Mouse (Mus musculus) liver, postnatal 0 days (tissue): ENCODE measurements around the gene Ptch2. TPM values are rescaled to one million over a fixed set of nuclear protein-coding genes. Genes with fewer than 3 reads are reported as not detected.
A peak's percentile ranks its signal among the peaks of the same experiment; 100 is the strongest.

Experiments
- ATAC-seq: fragments of 200-750 bp; cut with Nextera tagmentation; 2 replicates; pipeline ENCODE4 v1.8.0; 2017; ENCODE audit warnings: mild to moderate bottlenecking, moderate library complexity
- DNase-seq: peaks from one replicate; pipeline ENCODE4 v3.0.0-alpha.2; 2016
- H3K27ac ChIP-seq: fragments of 300-500 bp; sonication (generic); 2 replicates; pipeline ENCODE4 v1.5.1; 2014; ENCODE audit warnings: antibody characterized with exemption, moderate library complexity, mild to moderate bottlenecking, low read depth
- H3K27me3 ChIP-seq: fragments of 300-500 bp; sonication (generic); 2 replicates; pipeline ENCODE4 v1.6.1; 2014; ENCODE audit warnings: low read length, control low read depth, mixed read lengths; ENCODE audit not compliant: insufficient read depth
- H3K36me3 ChIP-seq: fragments of 300-500 bp; sonication (generic); replicated peaks from 2 replicates; pipeline ENCODE4 v1.6.1; 2014; ENCODE audit warnings: mild to moderate bottlenecking, control low read depth, low read length, moderate library complexity, mixed read lengths; ENCODE audit not compliant: insufficient read depth
- H3K4me1 ChIP-seq: fragments of 300-500 bp; sonication (generic); 2 replicates; pipeline ENCODE4 v1.6.1; 2014; ENCODE audit warnings: antibody characterized with exemption, mild to moderate bottlenecking, control low read depth; ENCODE audit not compliant: insufficient read depth
- H3K4me2 ChIP-seq: fragments of 300-500 bp; sonication (generic); 2 replicates; pipeline ENCODE4 v1.6.1; 2014; ENCODE audit warnings: low read depth, mild to moderate bottlenecking, low read length, moderate library complexity, mixed read lengths
- H3K4me3 ChIP-seq: fragments of 300-500 bp; sonication (generic); 2 replicates; pipeline ENCODE4 v1.5.1; 2014; ENCODE audit warnings: low read depth, low read length
- H3K9ac ChIP-seq: fragments of 300-500 bp; sonication (generic); replicated peaks from 2 replicates; pipeline ENCODE4 v1.6.1; 2014; ENCODE audit warnings: mild to moderate bottlenecking, moderate library complexity
- H3K9me3 ChIP-seq: fragments of 300-500 bp; sonication (generic); 2 replicates; pipeline ENCODE4 v1.6.1; 2016; ENCODE audit warnings: mild to moderate bottlenecking, control low read depth, low read length, mixed read lengths
- CTCF ChIP-seq: sonication (generic); IDR thresholded peaks from 2 replicates; pipeline ENCODE4 v1.5.1; 2016; ENCODE audit warnings: antibody characterized with exemption, low read depth
- EP300 ChIP-seq: IDR thresholded peaks from 2 replicates; pipeline ENCODE4 v1.6.1; 2016; ENCODE audit warnings: antibody characterized with exemption, low read depth, mild to moderate bottlenecking
- WGBS: fragments of 180-500 bp; shearing (Covaris S2); extraction: QIAGEN DNeasy Blood & Tissue Kit; methylation state at CpG from one replicate; pipeline ENCODE4 v1.1.7; 2014; ENCODE audit not compliant: insufficient replicate concordance; 5-methylcytosine and 5-hydroxymethylcytosine counted together
- polyA plus RNA-seq: library from polyadenylated mRNA; unstranded; fragments of >200 nt; fragmentation: Nextera tagmentation; extraction: Ambion mirVana; gene quantifications from 2 replicates; pipeline ENCODE4 v1.2.1, GENCODE M21; 2015

The Ptch2 gene
- polyA plus RNA-seq, 1 experiment from 2014 or later = 0.52 TPM

DNA sequence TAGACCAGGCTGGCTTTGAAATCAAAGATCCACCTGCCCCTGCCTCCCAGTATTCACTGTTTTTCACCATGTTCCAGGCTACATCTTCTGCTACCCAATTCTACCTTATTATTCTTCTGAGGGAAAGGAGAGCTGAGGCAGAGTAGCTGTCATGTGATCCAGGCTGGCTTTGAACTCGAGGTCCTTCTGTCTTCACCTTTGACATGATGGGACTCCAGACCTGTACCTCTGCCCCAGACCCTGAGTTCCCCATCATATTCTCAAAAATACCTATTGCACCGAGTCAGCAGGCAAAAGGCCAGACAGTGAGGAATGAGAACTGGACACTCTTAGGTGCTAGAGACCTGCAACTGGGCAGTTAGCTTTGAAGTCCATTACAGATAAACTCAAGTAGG, 38.7 kb downstream of the Ptch2 start:
- ATAC-seq = no peak
- no peak for DNase-seq
- H3K4me2 ChIP-seq = peak overlapping the region; percentile 98
- peaks cover 17% of the 10 kb centered on the region for H3K27me3 ChIP-seq
- peaks cover 10% of the 10 kb centered on the region for H3K36me3 ChIP-seq
- no peak overlapping the region for H3K4me3 ChIP-seq
- peak overlapping the region; percentile 85 for H3K27ac ChIP-seq
- no peak for TF ChIP-seq EP300
- TF ChIP-seq CTCF = no peak
- H3K4me1 ChIP-seq = peaks cover 30% of the 10 kb centered on the region
- H3K9ac ChIP-seq = peak overlapping the region; percentile 88
- WGBS = 35% methylated on average over 2 of the region's 2 CpGs
- no peaks in the 10 kb centered on the region for H3K9me3 ChIP-seq

DNA sequence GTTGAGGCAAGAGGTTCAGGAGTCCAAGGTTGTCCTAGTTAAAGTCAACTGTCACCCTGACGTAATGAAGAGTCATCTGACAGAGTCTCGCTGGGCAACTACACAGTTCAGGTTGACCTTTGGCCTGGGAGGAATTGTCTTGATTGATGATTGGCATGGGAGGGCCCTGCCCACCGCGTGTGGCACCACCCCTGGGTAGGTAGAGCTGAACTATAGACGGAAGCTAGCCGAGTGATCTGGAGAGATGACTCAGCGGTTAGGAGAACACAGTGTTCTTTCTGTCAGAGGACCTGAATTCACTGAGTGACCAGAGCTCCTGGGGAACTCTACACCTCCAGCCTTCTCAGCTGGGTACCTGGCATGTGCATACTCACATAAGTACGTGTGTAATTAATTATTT, 40.2 kb downstream of the Ptch2 start:
- Histone ChIP-seq H3K36me3 (peaks cover 6% of the 10 kb centered on the region; the same call in 1 of the 2 replicates), H3K9ac (peak overlapping the region; percentile 26), H3K4me2 (peak overlapping the region; percentile 33), H3K27ac (peak overlapping the region; percentile 85), H3K9me3 (no peaks in the 10 kb centered on the region), H3K4me3 (no peak overlapping the region), H3K4me1 (peaks cover 30% of the 10 kb centered on the region), H3K27me3 (peaks cover 17% of the 10 kb centered on the region)
- ATAC-seq (peak; percentile 88), DNase-seq (peak; percentile 78)
- WGBS = 17% methylated on average over 8 of the region's 8 CpGs
- TF ChIP-seq CTCF = no peak
- peak; percentile 92 for TF ChIP-seq EP300

DNA sequence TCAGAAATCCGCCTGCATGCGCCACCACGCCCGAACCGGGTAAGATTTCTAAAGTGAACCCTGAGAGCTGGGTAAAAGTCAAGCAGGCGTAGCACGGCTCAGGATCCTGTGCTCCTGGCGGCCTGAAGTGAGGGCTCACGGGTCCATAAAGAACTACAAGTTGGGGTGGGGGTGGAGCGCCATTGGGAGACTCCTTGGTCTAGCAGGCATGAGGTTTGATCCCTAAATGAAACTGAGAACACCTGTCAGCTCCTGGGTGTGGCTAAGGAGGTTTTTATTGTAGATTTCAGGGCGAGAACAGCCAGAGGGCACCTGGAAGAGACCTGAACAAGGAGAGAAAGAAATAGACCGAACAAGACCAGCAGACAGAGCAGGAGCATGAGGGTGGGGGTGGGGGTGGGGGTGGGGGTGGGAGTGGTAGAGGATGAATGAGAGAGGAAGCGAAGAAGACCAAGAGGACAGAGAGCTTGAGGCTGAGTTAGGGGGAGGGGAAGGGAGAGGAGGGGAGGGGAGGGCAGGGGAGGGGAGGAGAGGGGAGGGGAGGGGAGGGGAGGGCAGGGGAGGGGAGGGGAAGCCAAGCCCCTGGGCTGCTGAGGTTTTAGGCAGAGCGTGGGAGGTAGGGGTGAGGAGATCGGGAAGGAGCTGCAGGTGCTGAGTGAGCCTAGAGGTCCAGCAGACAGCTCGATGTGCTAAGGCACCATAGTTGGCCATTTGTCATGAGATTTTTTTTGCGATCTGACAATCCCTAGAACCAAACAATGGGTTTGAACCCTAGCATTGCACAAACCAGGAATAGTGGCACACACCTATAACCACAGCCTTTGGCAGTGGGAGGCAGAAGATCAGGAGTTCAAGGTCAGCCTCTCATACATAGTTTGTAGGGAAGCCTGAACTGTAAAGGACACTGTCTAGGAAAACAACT, 42.7 kb downstream of the Ptch2 start:
- H3K9ac ChIP-seq = no peak overlapping the region
- no peaks in the 10 kb centered on the region for H3K9me3 ChIP-seq
- no peak for TF ChIP-seq EP300
- TF ChIP-seq CTCF = no peak
- 0 out of 2 replicates have a peak, but pooled peaks cover under 1% of the 10 kb centered on the region for H3K27me3 ChIP-seq
- no peak overlapping the region for H3K4me2 ChIP-seq
- 74% methylated on average over 16 of the region's 17 CpGs for WGBS
- DNase-seq = no peak
- ATAC-seq = no peak
- no peaks in the 10 kb centered on the region for H3K36me3 ChIP-seq
- H3K27ac ChIP-seq = 0 out of 2 replicates have a peak overlapping the region, but pooled peaks have one; percentile 36
- no peak overlapping the region for H3K4me3 ChIP-seq
- peaks cover 17% of the 10 kb centered on the region for H3K4me1 ChIP-seq

DNA sequence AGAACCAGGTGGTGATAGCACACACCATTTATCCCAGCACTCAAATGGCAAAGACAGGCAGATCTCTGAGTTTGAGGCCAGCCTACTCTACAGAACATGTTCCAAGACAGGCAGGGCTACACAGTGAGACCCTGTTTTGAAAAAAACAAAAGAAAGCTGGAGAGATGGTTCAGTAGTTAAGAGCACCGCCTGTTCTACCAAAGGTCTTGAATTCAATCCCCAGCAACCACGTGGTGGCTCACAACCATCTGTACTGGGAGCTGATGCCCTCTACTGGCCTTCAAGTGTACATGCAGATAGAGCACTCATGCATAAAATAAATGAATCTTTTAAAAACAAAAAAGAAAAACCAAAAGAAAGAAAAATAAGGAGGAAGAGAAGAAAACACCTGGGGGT, 43.3 kb downstream of the Ptch2 start:
- 5% methylated on average over 2 of the region's 2 CpGs for WGBS

DNA sequence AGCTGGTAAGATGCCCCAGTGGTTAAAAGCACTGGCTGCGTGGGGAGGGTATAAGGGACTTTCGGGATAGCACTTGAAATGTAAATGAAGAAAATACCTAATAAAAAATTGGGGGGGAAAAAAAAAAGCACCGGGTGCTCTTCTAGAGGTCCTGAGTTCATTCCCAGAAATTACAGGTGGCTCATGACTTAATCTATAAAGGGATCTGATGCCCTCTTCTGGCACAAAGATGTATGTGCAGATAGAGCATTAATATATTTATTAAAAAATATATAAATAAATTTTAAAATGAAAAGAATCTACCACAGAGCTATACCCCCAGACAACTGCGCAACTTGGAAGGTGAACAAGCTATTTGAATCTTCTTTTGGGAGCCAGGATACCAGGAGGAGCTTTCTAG, 44.7 kb downstream of the Ptch2 start:
- H3K36me3 ChIP-seq = no peaks in the 10 kb centered on the region
- H3K4me1 ChIP-seq = peaks cover 6% of the 10 kb centered on the region; the same call in 1 of the 2 replicates
- no peak for ATAC-seq
- H3K9ac ChIP-seq = no peak overlapping the region
- no peak overlapping the region for H3K4me3 ChIP-seq
- WGBS = 43% methylated on average over 4 of the region's 4 CpGs
- no peak for DNase-seq
- no peak overlapping the region for H3K4me2 ChIP-seq
- TF ChIP-seq EP300 = no peak
- peak; percentile 47 for TF ChIP-seq CTCF
- no peak overlapping the region for H3K27ac ChIP-seq
- no peaks in the 10 kb centered on the region for H3K9me3 ChIP-seq
- no peaks in the 10 kb centered on the region for H3K27me3 ChIP-seq

More for the DNA sequence above, 43.3 kb downstream of the Ptch2 start:
- H3K4me3 ChIP-seq = no peak overlapping the region
- no peaks in the 10 kb centered on the region for H3K36me3 ChIP-seq
- H3K9me3 ChIP-seq = no peaks in the 10 kb centered on the region
- H3K4me1 ChIP-seq = peaks cover 16% of the 10 kb centered on the region
- no peak overlapping the region for H3K9ac ChIP-seq
- no peak for ATAC-seq
- H3K4me2 ChIP-seq = no peak overlapping the region
- peak; percentile 58 for DNase-seq
- H3K27me3 ChIP-seq = no peaks in the 10 kb centered on the region
- H3K27ac ChIP-seq = 0 out of 2 replicates have a peak overlapping the region, but pooled peaks have one; percentile 36
- no peak for TF ChIP-seq EP300
- TF ChIP-seq CTCF = peak; percentile 90

DNA sequence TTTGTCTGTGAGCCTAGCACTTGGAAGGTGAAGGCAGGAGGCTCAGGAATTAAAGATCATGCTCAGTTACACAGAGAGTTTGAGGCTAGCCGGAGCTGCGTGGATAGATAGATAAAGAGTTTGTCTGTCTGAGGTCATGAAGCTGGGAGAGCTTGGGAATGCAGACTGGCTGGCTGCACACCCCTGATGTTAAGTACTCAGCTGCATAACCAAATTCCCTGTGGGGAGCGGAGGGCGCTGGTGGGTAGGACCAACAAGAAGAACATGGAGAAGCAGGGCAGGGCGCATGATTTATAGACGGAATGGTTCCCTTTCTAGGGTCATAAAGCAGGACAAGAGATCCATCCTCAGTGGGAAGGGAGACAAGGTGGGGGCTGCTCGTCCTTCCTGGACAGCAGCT, 47.1 kb downstream of the Ptch2 start:
- DNase-seq (no peak), ATAC-seq (no peak)
- TF ChIP-seq EP300 (no peak), CTCF (no peak)
- Histone ChIP-seq H3K9ac (no peak overlapping the region), H3K9me3 (no peaks in the 10 kb centered on the region), H3K27me3 (no peaks in the 10 kb centered on the region), H3K4me2 (no peak overlapping the region), H3K36me3 (no peaks in the 10 kb centered on the region), H3K27ac (no peak overlapping the region), H3K4me3 (no peak overlapping the region), H3K4me1 (no peaks in the 10 kb centered on the region)
- 73% methylated on average over 7 of the region's 7 CpGs for WGBS
